In genomic region chr6:147391425-147392158, GRCm38 (mm10) we compare ENCODE assay signal across 16 mouse cellular contexts.
DNase-seq lines count a peak whose midpoint lies in the region; ATAC-seq and TF ChIP-seq lines count a peak whose summit lies in the region.
"Had no signal": no experiment of that assay in that cellular context is flagged by ENCODE, and none has a peak within 500 bp of the region (broad histone marks: within the 10 kb centered on the region; RNA-seq: fewer than 3 reads in every experiment).

No protein-coding gene starts in this region.

- 30% methylated on average over 14 of the region's 14 CpGs for WGBS in lung, embryonic 16.5 days
- 29% methylated on average over 14 of the region's 14 CpGs for WGBS in forebrain, postnatal 0 days
- 37% methylated on average over 14 of the region's 14 CpGs for WGBS in midbrain, embryonic 16.5 days

- TF ChIP-seq CTCF in forebrain, postnatal 0 days (IDR thresholded peaks at IDR 0.05; ENCODE audit: low read depth): no peak

- no peak overlapping the region for H3K4me3 ChIP-seq in lung, embryonic 16.5 days (ENCODE audit: low read length)
- H3K4me3 ChIP-seq in forebrain, postnatal 0 days (ENCODE audit: low read depth, low read length): no peak overlapping the region
- no peak overlapping the region for H3K4me3 ChIP-seq in midbrain, embryonic 16.5 days (ENCODE audit: low read depth, low read length)
- H3K4me3 ChIP-seq: layer of hippocampus, adult 2 months had no signal

- no peaks in the 10 kb centered on the region for H3K9me3 ChIP-seq in lung, embryonic 16.5 days (ENCODE audit: control insufficient read depth, low read length)
- H3K9me3 ChIP-seq in forebrain, postnatal 0 days (ENCODE audit: low read length): no peaks in the 10 kb centered on the region
- no peaks in the 10 kb centered on the region for H3K9me3 ChIP-seq in midbrain, embryonic 16.5 days (replicated peaks; ENCODE audit: control insufficient read depth, low read length, poor library complexity, severe bottlenecking)

- peaks cover 9% of the 10 kb centered on the region for H3K4me1 ChIP-seq in lung, embryonic 16.5 days (replicated peaks; ENCODE audit: control insufficient read depth, insufficient read depth, low read length)
- H3K4me1 ChIP-seq in forebrain, postnatal 0 days (ENCODE audit: insufficient read depth): no peaks in the 10 kb centered on the region
- H3K4me1 ChIP-seq in midbrain, embryonic 16.5 days (ENCODE audit: control insufficient read depth, insufficient read depth, low read length): peaks cover 2% of the 10 kb centered on the region; the same call in 1 of the 2 replicates

- no peak for DNase-seq in lung, adult 18-20 months
- peak; percentile 39 for DNase-seq in embryo, embryonic 11 days
- DNase-seq in forebrain, postnatal 0 days: no peak
- DNase-seq in spleen, postnatal 10 days (ENCODE audit: low spot score in 2 of 2): no peak
- DNase-seq: adrenal gland, postnatal 10 days; heart, postnatal 36 days; kidney, adult 2 months; liver; lung, postnatal 10 days; right cerebral cortex, postnatal 14 days; thymus, postnatal 25 days had no signal

- no peak overlapping the region for H3K9ac ChIP-seq in lung, embryonic 16.5 days (ENCODE audit: low read length)
- no peak overlapping the region for H3K9ac ChIP-seq in forebrain, postnatal 0 days
- no peak overlapping the region for H3K9ac ChIP-seq in midbrain, embryonic 16.5 days (ENCODE audit: low read depth, low read length)

- peak overlapping the region; percentile 10; the same call in 1 of the 2 replicates for H3K4me2 ChIP-seq in lung, embryonic 16.5 days (ENCODE audit: low read depth, low read length)
- H3K4me2 ChIP-seq in forebrain, postnatal 0 days (ENCODE audit: low read depth): 0 out of 2 replicates have a peak overlapping the region, but pooled peaks have one; percentile 6
- H3K4me2 ChIP-seq in midbrain, embryonic 16.5 days (ENCODE audit: low read length): no peak overlapping the region; the same call in 1 of the 2 replicates

- H3K27me3 ChIP-seq in lung, embryonic 16.5 days (ENCODE audit: control insufficient read depth, insufficient read depth, low read depth, low read length): no peaks in the 10 kb centered on the region
- 0 out of 2 replicates have a peak, but pooled peaks cover 4% of the 10 kb centered on the region for H3K27me3 ChIP-seq in forebrain, postnatal 0 days (ENCODE audit: insufficient read depth, low read length)
- H3K27me3 ChIP-seq in midbrain, embryonic 16.5 days (ENCODE audit: control insufficient read depth, insufficient read depth, low read depth, low read length): no peaks in the 10 kb centered on the region
- H3K27me3 ChIP-seq: Patski had no signal

- H3K36me3 ChIP-seq in lung, embryonic 16.5 days (ENCODE audit: control insufficient read depth, insufficient read depth, low read length): no peaks in the 10 kb centered on the region
- no peaks in the 10 kb centered on the region for H3K36me3 ChIP-seq in forebrain, postnatal 0 days (ENCODE audit: insufficient read depth)
- H3K36me3 ChIP-seq in midbrain, embryonic 16.5 days (ENCODE audit: control insufficient read depth, insufficient read depth, low read length): no peaks in the 10 kb centered on the region

- no peak for ATAC-seq in lung, embryonic 16.5 days (ENCODE audit: low read depth)
- no peak for ATAC-seq in forebrain, postnatal 0 days
- peak; percentile 76; the same call in 1 of the 2 replicates for ATAC-seq in midbrain, embryonic 16.5 days
- ATAC-seq in megakaryocyte, adult 5-6 weeks (ENCODE audit: poor library complexity, severe bottlenecking): no peak
- ATAC-seq: Patski had no signal

- no peak overlapping the region for H3K27ac ChIP-seq in lung, embryonic 16.5 days (ENCODE audit: low read length)
- H3K27ac ChIP-seq in forebrain, postnatal 0 days (ENCODE audit: low read depth, low read length): no peak overlapping the region
- H3K27ac ChIP-seq in midbrain, embryonic 16.5 days (ENCODE audit: low read length): no peak overlapping the region
- H3K27ac ChIP-seq: layer of hippocampus, adult 2 months had no signal
